Mouse (Mus musculus): Measurements from ENCODE around the gene Cntnap3. TPM values are rescaled to one million over a fixed set of nuclear protein-coding genes. Genes with fewer than 3 reads are reported as not detected.

The Cntnap3 gene
- not detected for polyA plus RNA-seq (2014; fragmentation: Illumina TruSeq; extraction: RNeasy Lipid Tissue Mini Kit (QIAGEN cat#74804); ENCODE audit: low read depth, low replicate concordance)

GRCm38 (mm10) chr13:64903585-64904208 lies at the start of gene Cntnap3:
Gene Cntnap3 (minus strand): TSS chr13:64903955.

GRCm38 (mm10) chr13:64917191-64917590 lies 13.4 kb upstream of the Cntnap3 start, which contains the start of gene Spata31:
Gene Spata31 (plus strand): TSS chr13:64917406.

Other genes with a start within 250 kb of the Cntnap3 start
- not detected for gene Spata31, start 13.5 kb upstream of the Cntnap3 start, polyA plus RNA-seq (2014; fragmentation: Illumina TruSeq; extraction: RNeasy Lipid Tissue Mini Kit (QIAGEN cat#74804); ENCODE audit: low read depth, low replicate concordance)
- not detected for gene Spata31d1c, start 129.1 kb upstream of the Cntnap3 start, polyA plus RNA-seq (2014; fragmentation: Illumina TruSeq; extraction: RNeasy Lipid Tissue Mini Kit (QIAGEN cat#74804); ENCODE audit: low read depth, low replicate concordance)
- not detected for gene Prss47, start 148.8 kb upstream of the Cntnap3 start, polyA plus RNA-seq (2014; fragmentation: Illumina TruSeq; extraction: RNeasy Lipid Tissue Mini Kit (QIAGEN cat#74804); ENCODE audit: low read depth, low replicate concordance)
- 45.3 TPM for gene Mfsd14b, start 209.0 kb upstream of the Cntnap3 start, polyA plus RNA-seq (2014; fragmentation: Illumina TruSeq; extraction: RNeasy Lipid Tissue Mini Kit (QIAGEN cat#74804); ENCODE audit: low read depth, low replicate concordance)
- gene Olfr465-ps1, start 234.1 kb upstream of the Cntnap3 start, polyA plus RNA-seq (2014; fragmentation: Illumina TruSeq; extraction: RNeasy Lipid Tissue Mini Kit (QIAGEN cat#74804); ENCODE audit: low read depth, low replicate concordance), result not detected
- not detected for gene Olfr466, start 246.3 kb upstream of the Cntnap3 start, polyA plus RNA-seq (2014; fragmentation: Illumina TruSeq; extraction: RNeasy Lipid Tissue Mini Kit (QIAGEN cat#74804); ENCODE audit: low read depth, low replicate concordance)